Mouse (Mus musculus) lung, adult 2 months (tissue): ENCODE results near the gene Fastk.

Source experiments
- CTCF ChIP-seq: fragments of 200-500 bp; IDR thresholded peaks from 2 replicates; pipeline ENCODE4 v1.5.1; 2011; ENCODE audit warnings: mild to moderate bottlenecking, low read length, control low read depth; ENCODE audit not compliant: insufficient read depth
- POLR2A ChIP-seq: fragments of 200-500 bp; IDR thresholded peaks from 2 replicates; pipeline ENCODE4 v1.6.1; 2011; ENCODE audit warnings: low read depth, mild to moderate bottlenecking, control low read depth, low read length, borderline replicate concordance; ENCODE audit errors: extremely low read depth

GRCm38 (mm10) chr5:24400362-24400761 is 44.7 kb downstream of the Fastk start:
- TF ChIP-seq CTCF (no peak), POLR2A (no peak)
